Mouse (Mus musculus): ENCODE data around the gene Rab22a.
"Not testable (repeated sequence)": the region's sequence is repeated elsewhere in the genome, so short reads cannot be mapped to it uniquely, and the experiment has no call there.

Gene Rab22a

GRCm38 (mm10) chr2:173659057-173659925, at the start of gene Rab22a:
Rab22a (plus strand) TSS chr2:173659760.
- peak; percentile 86 for DNase-seq (ENCODE audit: low spot score)

- DNase-seq (ENCODE audit: low spot score) = no peak
These were observed 44.0 kb upstream of the Rab22a start for GRCm38 (mm10) chr2:173615378-173616081.

DNA sequence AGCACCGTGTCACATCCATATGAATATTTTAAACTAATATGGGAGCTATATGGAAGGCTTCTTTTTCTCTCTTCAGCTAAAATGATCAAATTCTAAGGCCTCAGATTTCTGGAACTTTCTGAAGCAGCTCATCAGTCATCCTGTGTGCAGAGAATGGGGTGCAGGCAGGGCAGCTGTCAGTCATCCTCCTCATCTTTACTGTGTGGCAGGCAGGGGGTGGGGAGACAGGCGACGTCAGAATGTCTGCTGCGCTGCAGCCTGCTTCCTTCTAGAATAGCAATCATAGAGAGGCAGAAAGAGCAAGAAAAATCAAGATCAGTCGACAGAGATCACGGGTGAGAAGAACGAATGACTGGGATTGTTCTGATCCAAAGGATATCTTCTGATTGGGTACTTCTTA, 43.4 kb upstream of the Rab22a start:
- no peak for DNase-seq (ENCODE audit: low spot score)

- DNase-seq (ENCODE audit: low spot score) = no peak
These were observed 40.4 kb upstream of the Rab22a start for GRCm38 (mm10) chr2:173619132-173619531.

DNA sequence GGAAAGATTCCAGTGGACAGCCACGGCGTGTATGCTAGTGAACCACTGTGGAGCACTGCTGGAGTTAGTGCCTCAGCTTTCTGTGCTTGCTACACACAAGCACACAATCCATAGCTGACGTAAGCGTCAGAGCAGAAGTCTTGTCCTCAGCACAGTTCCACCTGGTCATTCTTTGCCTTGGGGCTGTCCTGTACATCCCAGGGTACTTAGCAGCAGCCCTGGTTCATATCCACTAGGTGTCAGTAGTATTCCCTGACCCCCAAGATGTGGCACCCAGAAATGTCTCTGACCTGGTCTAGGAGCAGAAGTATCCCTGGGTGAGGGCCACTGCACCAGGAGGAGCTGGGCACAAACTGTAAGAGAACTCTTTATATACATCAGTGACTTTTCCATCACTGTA, 38.9 kb upstream of the Rab22a start:
- DNase-seq (ENCODE audit: low spot score) = no peak

GRCm38 (mm10) chr2:173622173-173622601, 37.4 kb upstream of the Rab22a start:
- no peak for DNase-seq (ENCODE audit: low spot score)

DNA sequence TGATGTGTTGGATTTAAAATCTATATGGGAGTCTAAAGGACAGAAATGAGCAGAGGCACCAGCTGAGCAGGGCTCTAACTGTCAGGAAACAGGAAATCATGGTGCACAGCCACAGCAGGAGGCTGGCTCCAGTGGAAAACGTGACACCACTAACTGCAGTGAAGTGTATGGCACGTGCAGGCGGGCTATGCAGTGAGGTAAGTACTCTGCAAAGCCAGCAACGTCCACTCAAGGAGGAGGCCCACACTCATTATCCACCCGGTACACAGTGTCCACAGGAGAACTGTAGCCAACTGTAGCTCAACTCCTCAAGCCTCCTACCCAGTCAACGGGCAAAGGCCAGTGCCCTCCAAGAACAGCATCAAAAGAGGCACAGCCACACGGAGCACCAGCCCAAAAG, 34.9 kb upstream of the Rab22a start:
- DNase-seq (ENCODE audit: low spot score) = no peak

DNA sequence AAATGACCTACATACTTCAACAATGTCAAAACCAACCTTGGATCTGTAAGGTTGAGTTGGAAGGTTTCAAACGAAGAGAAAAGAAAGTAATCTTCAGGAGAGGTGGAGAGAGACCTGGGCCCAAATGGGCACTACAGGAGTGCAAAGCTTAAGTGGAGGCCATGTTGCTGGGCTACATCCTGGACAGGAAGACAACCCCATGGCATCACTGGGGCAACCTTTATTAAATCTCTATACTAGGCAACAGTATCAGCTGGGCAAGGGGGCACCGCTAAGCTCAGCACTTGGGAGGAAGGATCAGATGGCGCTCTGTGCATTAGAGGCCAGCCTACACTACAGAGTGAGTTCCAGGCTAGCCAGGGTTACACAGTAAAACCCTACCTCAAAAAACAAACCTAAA, 33.8 kb upstream of the Rab22a start:
- no peak for DNase-seq (ENCODE audit: low spot score)

GRCm38 (mm10) chr2:173634106-173634505, 25.5 kb upstream of the Rab22a start:
- not testable (repeated sequence) for DNase-seq (ENCODE audit: low spot score)

DNA sequence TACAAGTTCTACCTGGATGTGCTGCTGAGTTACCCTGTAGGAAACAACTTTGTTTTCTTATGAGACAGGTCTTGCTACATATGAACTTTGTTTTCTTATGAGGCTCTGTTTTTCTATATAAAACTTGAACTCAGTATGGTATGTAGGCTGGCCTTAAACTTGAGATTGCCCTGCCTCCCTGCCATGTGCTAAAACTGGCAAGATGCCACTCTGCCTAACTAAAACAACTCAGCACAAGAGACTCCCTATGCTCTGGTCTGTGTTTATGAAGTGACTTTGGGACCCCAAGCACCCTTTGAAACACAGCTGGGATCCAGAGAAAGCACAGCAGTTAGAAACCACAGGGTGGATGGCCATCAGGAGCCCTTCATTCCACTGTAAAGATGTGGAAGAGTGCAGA, 18.2 kb upstream of the Rab22a start:
- no peak for DNase-seq (ENCODE audit: low spot score)

DNA sequence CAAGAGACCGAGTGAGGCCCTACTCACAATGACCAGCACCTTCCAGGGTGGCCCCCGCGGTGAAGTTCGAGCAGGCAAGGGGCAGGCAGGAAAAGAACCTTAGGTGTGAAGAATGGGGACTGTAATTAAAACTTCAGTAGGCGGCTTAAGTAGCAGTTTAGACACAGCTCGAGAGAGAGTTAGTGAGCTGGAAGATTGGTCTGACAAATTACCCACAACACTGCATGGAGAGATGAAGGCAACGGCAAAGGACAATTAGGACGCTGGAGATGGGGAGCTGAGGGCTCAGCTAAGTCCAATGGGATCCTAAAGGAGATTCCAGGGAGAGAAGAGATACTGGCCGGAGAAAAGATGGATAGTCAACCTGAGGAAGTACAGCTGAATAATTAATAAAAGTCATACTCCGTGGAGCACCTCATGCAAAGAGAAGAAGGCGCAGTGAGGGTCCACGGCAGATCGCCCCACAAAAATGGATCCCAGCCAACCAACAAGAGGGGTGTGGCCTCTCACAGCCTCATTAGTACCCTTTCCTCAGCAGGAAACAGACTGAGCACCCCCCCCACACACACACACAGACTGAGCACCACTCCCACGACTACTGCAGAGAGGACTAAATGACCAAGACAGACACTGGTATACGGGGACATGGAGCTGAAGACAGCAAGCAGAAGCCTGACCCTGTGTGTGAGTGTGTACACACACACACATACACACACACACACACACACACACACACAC, 17.1 kb upstream of the Rab22a start:
- DNase-seq (ENCODE audit: low spot score) = no peak

DNA sequence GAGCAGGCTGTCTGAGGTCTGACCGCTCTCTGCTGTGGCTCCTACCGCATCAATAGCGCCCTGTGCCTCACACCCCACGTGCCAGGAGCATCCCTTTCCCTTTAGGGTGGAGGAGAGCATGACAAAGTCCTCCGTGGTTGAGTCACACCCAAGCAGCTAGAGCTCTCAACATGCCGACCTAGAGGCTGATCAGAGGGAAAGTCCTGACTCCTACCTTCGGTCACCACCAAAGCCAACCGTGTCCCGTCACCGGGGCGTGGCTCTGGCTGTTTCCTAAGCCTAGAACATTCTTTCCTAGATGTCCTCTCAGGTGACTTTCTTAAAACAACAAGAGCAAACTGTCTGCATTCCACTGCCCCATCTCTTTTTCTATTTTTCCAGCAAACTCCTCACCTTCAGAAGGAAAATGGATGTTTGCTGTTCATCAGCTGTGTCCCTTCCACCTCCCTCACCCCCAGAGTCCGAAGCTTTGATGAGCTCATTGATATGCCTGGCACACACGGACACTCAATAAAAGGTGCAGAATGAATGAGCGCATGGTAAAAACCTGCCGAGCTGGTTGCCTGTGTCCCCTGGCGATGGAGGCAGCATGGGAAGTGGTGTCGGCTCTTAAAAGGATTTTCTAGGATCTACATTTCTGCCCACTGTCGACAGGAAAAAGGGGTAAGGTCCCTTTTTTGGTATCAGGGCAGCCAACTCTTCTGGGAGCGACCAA, 12.2 kb upstream of the Rab22a start:
- DNase-seq (ENCODE audit: low spot score) = no peak

GRCm38 (mm10) chr2:173649762-173650161, 9.8 kb upstream of the Rab22a start:
- no peak for DNase-seq (ENCODE audit: low spot score)

DNA sequence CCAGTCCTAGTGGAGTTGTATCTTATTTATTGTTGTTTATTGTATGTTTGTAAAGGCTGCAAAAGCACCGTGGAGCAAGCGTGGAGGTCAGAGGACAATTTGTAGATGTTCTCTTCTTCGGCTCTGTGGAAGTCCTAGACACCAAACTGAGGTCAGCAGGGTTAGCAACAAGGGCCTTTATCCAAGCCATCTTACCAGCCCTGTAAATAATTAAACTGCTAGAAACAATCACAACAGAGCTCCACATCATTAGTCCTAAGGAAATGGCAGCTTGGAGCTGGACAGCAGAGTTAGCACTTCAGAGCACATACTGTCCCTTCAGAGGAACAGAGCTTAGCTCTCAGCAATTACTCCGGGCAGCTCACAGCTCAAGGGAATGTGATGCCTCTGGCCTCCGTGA, 6.0 kb upstream of the Rab22a start:
- DNase-seq (ENCODE audit: low spot score) = no peak

DNA sequence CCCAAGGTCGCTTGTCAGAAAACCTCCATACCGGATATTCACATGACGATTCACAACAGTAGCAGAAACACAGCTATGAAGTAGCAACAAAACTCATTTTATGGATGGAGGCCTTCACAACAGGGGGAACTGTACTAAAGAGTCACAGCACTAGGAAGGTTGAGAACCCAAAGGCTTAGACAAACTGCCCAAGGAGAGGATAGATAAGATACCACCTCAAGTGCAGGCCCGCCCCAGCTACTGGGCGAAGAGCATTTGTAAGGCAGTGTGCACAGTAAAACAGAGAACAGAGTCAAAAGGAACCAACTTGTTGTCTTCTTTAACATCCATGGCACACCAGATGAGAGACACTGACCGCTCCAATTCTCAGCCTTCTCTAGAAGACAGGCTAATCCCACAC, 1.8 kb upstream of the Rab22a start:
- no peak for DNase-seq (ENCODE audit: low spot score)

- DNase-seq (ENCODE audit: low spot score) = no peak
These were observed 1.0 kb upstream of the Rab22a start for GRCm38 (mm10) chr2:173658517-173658916.

DNA sequence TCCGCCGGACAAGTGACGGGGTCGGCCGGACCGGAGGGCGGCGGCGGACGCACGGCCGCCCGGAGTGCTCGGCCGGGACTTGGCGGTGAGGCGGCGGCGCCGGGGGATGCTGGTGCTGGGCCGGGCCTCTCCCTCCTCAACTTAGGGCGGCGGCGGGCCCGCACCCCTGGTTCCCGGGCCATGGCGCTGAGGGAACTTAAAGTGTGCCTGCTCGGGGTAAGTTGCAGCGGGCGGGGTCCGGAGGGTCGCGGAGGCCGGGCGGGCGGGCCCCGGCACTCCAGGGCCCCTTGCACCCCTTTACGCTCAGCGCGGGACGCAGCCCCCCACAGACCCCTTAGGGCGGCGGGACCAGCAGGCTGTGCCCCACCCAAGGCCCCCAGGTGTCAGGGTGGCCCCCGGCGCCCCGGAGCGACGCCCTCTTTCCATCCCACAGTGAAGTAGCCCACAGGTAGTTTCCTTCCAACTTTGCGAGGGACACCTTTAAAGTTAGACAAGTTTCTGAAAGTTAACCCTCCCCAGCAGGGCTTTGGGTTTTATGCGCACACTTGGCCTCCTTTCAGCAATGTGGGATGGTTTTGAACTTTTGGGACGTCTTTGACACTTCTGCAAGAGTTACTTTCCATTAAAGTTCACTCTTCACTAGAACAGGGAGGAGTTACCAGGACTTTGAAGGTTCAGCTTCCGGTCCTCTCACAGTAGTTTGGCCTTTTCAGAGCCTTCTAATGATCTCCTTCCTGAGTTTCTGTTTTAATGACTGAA, 545 bp downstream of the Rab22a start:
- no peak for DNase-seq (ENCODE audit: low spot score)

- DNase-seq (ENCODE audit: low spot score) = no peak
These were observed 2.8 kb downstream of the Rab22a start for GRCm38 (mm10) chr2:173662255-173662950.

GRCm38 (mm10) chr2:173664736-173665135, 5.2 kb downstream of the Rab22a start:
- no peak for DNase-seq (ENCODE audit: low spot score)

GRCm38 (mm10) chr2:173665271-173665670, 5.7 kb downstream of the Rab22a start:
- DNase-seq (ENCODE audit: low spot score) = no peak

GRCm38 (mm10) chr2:173666876-173667275, 7.3 kb downstream of the Rab22a start:
- no peak for DNase-seq (ENCODE audit: low spot score)
